Mouse (Mus musculus) intestine, embryonic 14.5 days (tissue): ENCODE data around the gene Wdfy1. TPM values are rescaled to one million over a fixed set of nuclear protein-coding genes. Genes with fewer than 3 reads are reported as not detected.

Experiments used
- ATAC-seq: fragments of 200-750 bp; cut with Nextera tagmentation; replicated peaks from 2 replicates; pipeline ENCODE4 v1.8.0; 2017; ENCODE audit warnings: low read depth, moderate number of reproducible peaks, moderate TSS enrichment, moderate library complexity; ENCODE audit not compliant: low FRiP score, low TSS enrichment
- DNase-seq: peaks from one replicate; pipeline ENCODE4 v3.0.0-alpha.2; 2018; ENCODE audit warnings: low spot score
- H3K27ac ChIP-seq: fragments of 300-500 bp; sonication (generic); 2 replicates; pipeline ENCODE4 v1.5.1; 2014; ENCODE audit warnings: low read depth, mild to moderate bottlenecking, control low read depth
- H3K27me3 ChIP-seq: fragments of 300-500 bp; sonication (generic); replicated peaks from 2 replicates; pipeline ENCODE4 v1.6.1; 2014; ENCODE audit warnings: low read length, control low read depth; ENCODE audit not compliant: control insufficient read depth, insufficient read depth
- H3K36me3 ChIP-seq: fragments of 300-500 bp; sonication (generic); 2 replicates; pipeline ENCODE4 v1.6.1; 2014; ENCODE audit warnings: low read length, control low read depth; ENCODE audit not compliant: control insufficient read depth, insufficient read depth
- H3K4me1 ChIP-seq: fragments of 300-500 bp; sonication (generic); replicated peaks from 2 replicates; pipeline ENCODE4 v1.6.1; 2014; ENCODE audit warnings: low read length, control low read depth, mixed read lengths; ENCODE audit not compliant: control insufficient read depth, insufficient read depth
- H3K4me2 ChIP-seq: fragments of 300-500 bp; sonication (generic); 2 replicates; pipeline ENCODE4 v1.6.1; 2014; ENCODE audit warnings: low read length
- H3K4me3 ChIP-seq: fragments of 300-500 bp; sonication (generic); 2 replicates; pipeline ENCODE4 v1.5.1; 2014; ENCODE audit warnings: low read depth, low read length, control low read depth, mixed read lengths
- H3K9ac ChIP-seq: fragments of 300-500 bp; sonication (generic); 2 replicates; pipeline ENCODE4 v1.6.1; 2014; ENCODE audit warnings: mild to moderate bottlenecking, low read length
- H3K9me3 ChIP-seq: fragments of 300-500 bp; sonication (generic); 2 replicates; pipeline ENCODE4 v1.6.1; 2016; ENCODE audit warnings: low read length, control low read depth; ENCODE audit not compliant: control insufficient read depth
- WGBS: fragments of 180-500 bp; shearing (Covaris S2); extraction: QIAGEN DNeasy Blood & Tissue Kit; methylation state at CpG from one replicate; pipeline ENCODE4 v1.1.7; 2014; 5-methylcytosine and 5-hydroxymethylcytosine counted together
- polyA plus RNA-seq: library from polyadenylated mRNA; unstranded; fragments of >200 nt; fragmentation: Nextera tagmentation; extraction: Ambion mirVana; gene quantifications from 2 replicates; pipeline ENCODE4 v1.2.1, GENCODE M21; 2014

The Wdfy1 gene
- polyA plus RNA-seq, 1 experiment from 2014 or later, result 36.8 TPM

DNA sequence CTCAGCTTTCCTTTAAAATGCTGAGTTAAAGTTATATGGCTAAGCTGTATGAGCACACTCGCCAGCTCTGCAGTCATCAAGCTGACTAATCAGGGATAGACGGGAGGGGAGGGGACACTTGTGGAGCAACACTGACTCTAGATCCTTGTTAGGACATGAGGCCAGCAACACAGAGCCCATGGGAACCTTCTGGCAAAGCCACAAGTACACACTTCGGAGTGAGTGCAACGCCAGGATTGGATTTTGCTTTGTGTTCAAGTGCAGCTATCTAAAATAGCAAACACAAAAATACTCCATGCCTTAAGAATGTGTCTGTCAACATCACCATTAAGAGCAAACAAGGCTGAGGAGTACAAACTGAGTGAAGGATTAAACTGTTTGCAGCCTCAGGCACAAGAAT is 29.9 kb downstream of the Wdfy1 start:
- Histone ChIP-seq H3K27me3 (no peaks in the 10 kb centered on the region), H3K36me3 (no peaks in the 10 kb centered on the region), H3K4me1 (no peaks in the 10 kb centered on the region), H3K9me3 (no peaks in the 10 kb centered on the region), H3K4me2 (no peak overlapping the region), H3K9ac (no peak overlapping the region), H3K27ac (no peak overlapping the region), H3K4me3 (no peak overlapping the region)
- DNase-seq (no peak), ATAC-seq (no peak)
- WGBS, result 77% methylated on average over 4 of the region's 4 CpGs

DNA sequence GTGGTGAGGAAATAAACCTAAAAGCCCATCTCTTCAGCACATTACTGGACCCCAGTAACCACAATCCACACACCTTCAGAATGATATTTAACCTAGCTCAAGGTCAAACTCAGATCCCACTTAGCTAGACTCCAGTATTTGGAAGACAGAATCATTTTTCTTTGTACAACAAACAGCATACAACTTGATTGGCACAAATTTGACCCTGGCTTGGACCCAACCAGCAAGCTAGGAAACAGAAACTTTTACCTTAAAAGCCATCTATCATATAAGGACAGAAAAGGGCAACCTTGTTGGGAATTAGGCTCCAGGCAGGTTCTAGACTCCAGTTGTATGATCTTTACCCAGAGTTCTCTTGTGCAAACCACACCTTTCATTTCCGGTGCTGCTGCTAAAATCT is 32.6 kb downstream of the Wdfy1 start:
- no peak for ATAC-seq
- no peaks in the 10 kb centered on the region for H3K9me3 ChIP-seq
- 100% methylated on average over 1 of the region's 1 CpGs for WGBS

DNA sequence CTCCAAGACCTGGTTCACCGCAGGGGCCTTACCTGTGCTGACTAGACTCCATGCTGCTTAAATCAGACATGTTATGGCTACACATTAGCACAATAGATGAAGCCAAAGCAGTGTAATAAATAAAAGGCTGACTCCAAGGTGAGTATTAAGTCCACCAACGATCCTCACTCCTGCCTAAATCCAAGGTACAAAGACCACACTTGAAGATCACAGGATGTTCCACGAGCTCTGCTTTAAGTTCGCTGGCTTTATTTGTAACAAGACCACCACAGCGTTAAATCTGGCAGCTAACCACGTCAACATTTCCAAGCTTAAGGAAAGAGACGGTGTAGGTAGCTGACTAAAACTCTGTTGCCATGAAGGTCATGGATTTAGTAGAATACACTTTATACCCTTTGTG is 33.0 kb downstream of the Wdfy1 start:
- no peak overlapping the region for H3K27ac ChIP-seq
- no peaks in the 10 kb centered on the region for H3K4me1 ChIP-seq
- H3K27me3 ChIP-seq, result no peaks in the 10 kb centered on the region
- H3K4me2 ChIP-seq, result no peak overlapping the region
- no peak for ATAC-seq
- 89% methylated on average over 7 of the region's 7 CpGs for WGBS
- H3K9me3 ChIP-seq, result no peaks in the 10 kb centered on the region
- DNase-seq, result no peak
- H3K4me3 ChIP-seq, result no peak overlapping the region
- H3K36me3 ChIP-seq, result no peaks in the 10 kb centered on the region
- no peak overlapping the region for H3K9ac ChIP-seq

More for the DNA sequence above, 32.6 kb downstream of the Wdfy1 start:
- Histone ChIP-seq H3K4me2 (no peak overlapping the region), H3K36me3 (no peaks in the 10 kb centered on the region), H3K4me1 (no peaks in the 10 kb centered on the region), H3K27ac (no peak overlapping the region), H3K4me3 (no peak overlapping the region), H3K9ac (no peak overlapping the region), H3K27me3 (no peaks in the 10 kb centered on the region)
- no peak for DNase-seq

DNA sequence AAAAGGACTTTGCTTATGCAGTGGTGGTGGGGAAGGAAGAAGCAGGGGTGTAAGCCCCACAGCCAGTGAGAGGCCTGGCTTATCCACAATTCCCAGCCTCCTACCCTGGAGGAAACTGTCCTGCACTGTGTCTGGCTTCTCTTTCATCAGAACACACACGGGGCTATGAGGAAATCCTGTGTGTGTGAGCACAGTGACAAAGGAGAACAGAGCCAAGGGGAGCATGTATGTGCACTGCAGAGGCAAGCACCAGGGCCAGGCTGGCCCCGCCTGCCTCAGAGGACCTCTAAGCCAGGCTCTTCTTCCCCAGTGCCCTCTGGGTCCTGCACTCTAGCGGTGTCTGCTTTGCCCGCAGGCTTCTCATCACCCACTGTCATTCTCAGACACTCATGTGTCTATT is 34.9 kb downstream of the Wdfy1 start:
- no peak overlapping the region for H3K9ac ChIP-seq
- WGBS, result 76% methylated on average over 4 of the region's 4 CpGs

DNA sequence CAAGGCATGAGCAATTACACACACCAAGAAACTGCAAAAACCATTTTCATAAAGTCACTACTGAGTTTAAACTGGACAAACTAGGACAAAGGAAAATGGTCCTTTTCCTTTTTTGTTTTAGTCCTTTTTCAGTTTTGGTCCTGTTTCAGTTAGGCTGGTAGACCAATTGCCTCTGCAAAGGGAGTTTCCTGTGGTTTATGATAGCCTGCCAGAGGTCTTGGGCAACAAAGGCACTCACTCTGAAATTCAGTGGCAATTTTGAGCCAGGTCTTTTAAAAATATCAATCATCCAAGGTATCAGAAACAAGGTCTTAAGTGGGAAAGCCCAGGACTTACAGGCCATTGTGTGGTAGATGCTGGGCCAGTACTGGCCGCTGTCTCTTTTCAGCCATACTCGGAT is 36.2 kb downstream of the Wdfy1 start:
- no peaks in the 10 kb centered on the region for H3K27me3 ChIP-seq
- H3K36me3 ChIP-seq, result no peaks in the 10 kb centered on the region
- 98% methylated on average over 2 of the region's 2 CpGs for WGBS
- H3K9ac ChIP-seq, result no peak overlapping the region
- no peaks in the 10 kb centered on the region for H3K9me3 ChIP-seq
- ATAC-seq (no peak), DNase-seq (no peak)
- H3K4me2 ChIP-seq, result no peak overlapping the region
- H3K27ac ChIP-seq, result no peak overlapping the region
- no peaks in the 10 kb centered on the region for H3K4me1 ChIP-seq
- H3K4me3 ChIP-seq, result no peak overlapping the region

More for the DNA sequence above, 34.9 kb downstream of the Wdfy1 start:
- Histone ChIP-seq H3K4me3 (no peak overlapping the region), H3K4me1 (no peaks in the 10 kb centered on the region), H3K36me3 (no peaks in the 10 kb centered on the region), H3K9me3 (no peaks in the 10 kb centered on the region), H3K27me3 (no peaks in the 10 kb centered on the region), H3K4me2 (no peak overlapping the region), H3K27ac (no peak overlapping the region)
- ATAC-seq (no peak), DNase-seq (no peak)

DNA sequence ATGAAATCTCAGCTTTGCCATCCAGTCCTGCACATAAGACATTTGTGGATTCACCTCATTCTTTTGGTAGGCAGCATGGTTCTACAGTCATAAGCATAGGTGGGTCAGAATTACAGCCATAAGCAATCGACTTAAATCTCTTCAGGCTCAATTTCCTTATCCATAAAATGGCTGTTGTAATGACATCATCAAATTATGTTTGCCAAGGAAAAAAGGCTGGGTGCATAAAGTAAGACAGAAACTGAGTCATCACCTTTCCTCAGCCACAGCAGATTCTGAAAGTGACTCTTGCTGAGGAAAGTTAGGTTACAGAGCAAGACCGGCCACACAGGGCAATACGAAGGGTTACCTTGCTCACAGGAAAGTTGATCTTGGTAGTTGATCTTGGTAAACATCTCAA is 39.5 kb downstream of the Wdfy1 start:
- no peaks in the 10 kb centered on the region for H3K36me3 ChIP-seq
- no peak overlapping the region for H3K27ac ChIP-seq
- DNase-seq (no peak), ATAC-seq (no peak)
- no peaks in the 10 kb centered on the region for H3K4me1 ChIP-seq
- no peak overlapping the region for H3K4me2 ChIP-seq
- H3K4me3 ChIP-seq, result no peak overlapping the region
- H3K9me3 ChIP-seq, result no peaks in the 10 kb centered on the region
- H3K9ac ChIP-seq, result no peak overlapping the region
- H3K27me3 ChIP-seq, result no peaks in the 10 kb centered on the region
- WGBS, result 89% methylated on average over 3 of the region's 3 CpGs

DNA sequence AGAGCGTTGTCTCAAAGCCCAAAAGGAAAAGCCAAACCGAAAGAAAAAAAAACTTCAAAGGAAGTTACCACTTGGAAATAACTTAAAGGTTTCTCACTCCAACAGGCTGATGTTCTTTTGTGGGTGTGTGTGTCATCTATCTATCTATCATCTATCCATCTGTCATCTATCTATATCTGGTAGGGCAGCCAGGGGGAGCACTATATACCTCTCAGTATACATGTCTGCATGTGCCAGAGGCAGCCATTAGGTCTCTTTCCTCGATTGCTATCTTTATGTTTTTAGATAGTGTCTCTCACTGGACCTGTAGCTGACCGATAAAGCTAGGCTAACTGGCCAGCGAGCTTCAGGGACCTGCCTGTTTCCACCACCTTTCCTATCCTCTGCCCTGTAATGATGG is 41.1 kb downstream of the Wdfy1 start:
- DNase-seq (no peak), ATAC-seq (no peak)
- Histone ChIP-seq H3K27me3 (no peaks in the 10 kb centered on the region), H3K4me1 (no peaks in the 10 kb centered on the region), H3K9ac (no peak overlapping the region), H3K9me3 (no peaks in the 10 kb centered on the region), H3K36me3 (no peaks in the 10 kb centered on the region), H3K4me2 (no peak overlapping the region), H3K4me3 (no peak overlapping the region), H3K27ac (no peak overlapping the region)
- 83% methylated on average over 5 of the region's 5 CpGs for WGBS

DNA sequence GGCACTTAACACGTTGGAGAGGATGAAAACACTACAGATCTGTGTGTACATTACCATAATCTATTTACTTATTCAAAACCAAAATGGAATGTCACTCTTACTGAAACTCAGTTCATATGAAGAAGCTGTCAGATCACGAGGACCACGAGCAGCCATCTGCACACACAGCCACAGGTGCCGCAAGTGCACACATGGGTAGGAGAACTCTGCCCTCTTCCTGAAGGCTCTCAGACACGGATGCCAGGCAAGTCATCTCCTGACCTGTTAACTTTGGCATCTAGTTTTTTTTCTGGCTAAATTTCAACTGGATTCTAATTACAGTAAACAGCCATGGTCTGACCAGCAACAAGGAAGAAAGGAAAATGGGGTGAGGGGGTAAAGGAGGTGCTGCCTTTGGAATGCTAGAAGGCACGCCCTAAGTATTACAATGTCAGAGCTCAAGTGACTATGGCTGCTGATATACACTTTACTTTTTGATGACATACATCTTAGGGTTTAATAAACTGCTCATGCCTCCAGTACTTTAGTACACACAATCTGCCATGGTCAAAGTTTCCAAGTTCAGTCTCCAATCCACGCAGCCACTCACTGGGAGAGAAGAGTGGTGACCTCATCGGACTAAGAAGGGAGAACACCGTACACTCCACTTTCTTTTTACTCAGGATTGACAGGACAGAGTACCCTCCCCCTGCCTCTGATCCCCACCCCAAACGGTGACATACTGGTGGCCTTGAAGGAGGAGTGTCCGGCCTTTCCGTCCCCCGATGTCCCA is 61.6 kb downstream of the Wdfy1 start:
- WGBS, result 88% methylated on average over 13 of the region's 13 CpGs
- no peak overlapping the region for H3K9ac ChIP-seq
- H3K36me3 ChIP-seq, result peaks cover 10% of the 10 kb centered on the region; the same call in 1 of the 2 replicates
- H3K9me3 ChIP-seq, result no peaks in the 10 kb centered on the region
- H3K4me3 ChIP-seq, result no peak overlapping the region
- no peak overlapping the region for H3K4me2 ChIP-seq
- ATAC-seq (no peak), DNase-seq (no peak)
- H3K27ac ChIP-seq, result no peak overlapping the region
- no peaks in the 10 kb centered on the region for H3K27me3 ChIP-seq
- no peaks in the 10 kb centered on the region for H3K4me1 ChIP-seq

DNA sequence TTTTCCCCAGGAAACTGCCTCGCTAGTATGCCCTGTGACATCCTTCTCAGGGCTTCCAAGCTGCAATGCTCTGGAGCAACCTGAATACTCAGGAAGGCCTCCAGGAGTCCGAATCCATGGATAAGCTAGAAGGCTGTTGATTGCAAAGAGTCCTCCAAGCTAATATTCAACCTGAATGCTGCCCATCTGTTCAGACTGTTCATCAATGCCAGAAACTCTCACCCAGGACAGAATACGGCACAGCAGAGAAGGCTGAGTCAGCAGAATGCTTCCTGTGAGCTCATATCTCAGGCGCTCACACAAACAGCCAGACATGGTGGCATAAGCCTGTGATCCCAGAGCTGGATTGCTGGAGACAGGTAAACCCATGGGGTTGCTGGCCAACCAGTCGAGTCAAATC is 62.9 kb downstream of the Wdfy1 start:
- WGBS, result 84% methylated on average over 5 of the region's 5 CpGs
- no peak overlapping the region for H3K4me3 ChIP-seq
- no peaks in the 10 kb centered on the region for H3K4me1 ChIP-seq
- no peaks in the 10 kb centered on the region for H3K27me3 ChIP-seq
- no peak overlapping the region for H3K27ac ChIP-seq
- DNase-seq, result no peak
- no peak for ATAC-seq
- peaks cover 10% of the 10 kb centered on the region; the same call in 1 of the 2 replicates for H3K36me3 ChIP-seq
- no peak overlapping the region for H3K9ac ChIP-seq
- H3K9me3 ChIP-seq, result no peaks in the 10 kb centered on the region
- H3K4me2 ChIP-seq, result no peak overlapping the region
